In genomic region chr4:137706510-137706909, GRCm38 (mm10) we compare ENCODE assay signal across 8 mouse cellular contexts. TPM values are rescaled to one million over a fixed set of nuclear protein-coding genes. Genes with fewer than 3 reads are reported as not detected.
DNase-seq lines count a peak whose midpoint lies in the region; ATAC-seq and TF ChIP-seq lines count a peak whose summit lies in the region.

No protein-coding gene starts in this region.

- no peak overlapping the region for H3K4me3 ChIP-seq in heart, embryonic 14.5 days (ENCODE audit: control insufficient read depth in 1 of 2, insufficient read depth in 1 of 2, low read depth in 1 of 2, low read length in 2 of 2)
- H3K4me3 ChIP-seq in embryonic facial prominence, embryonic 13.5 days, result no peak overlapping the region
- no peak overlapping the region for H3K4me3 ChIP-seq in limb, embryonic 12.5 days (replicated peaks)
- no peak overlapping the region for H3K4me3 ChIP-seq in midbrain, embryonic 13.5 days (replicated peaks)
- no peak overlapping the region for H3K4me3 ChIP-seq in left cerebral cortex, adult 2 months

- H3K9me3 ChIP-seq in heart, embryonic 14.5 days (ENCODE audit: control insufficient read depth, low read length), result no peaks in the 10 kb centered on the region
- H3K9me3 ChIP-seq in embryonic facial prominence, embryonic 13.5 days, result no peaks in the 10 kb centered on the region
- no peaks in the 10 kb centered on the region for H3K9me3 ChIP-seq in limb, embryonic 12.5 days
- H3K9me3 ChIP-seq in midbrain, embryonic 13.5 days, result no peaks in the 10 kb centered on the region

- peak overlapping the region; percentile 88; the same call in 1 of the 2 replicates for H3K4me2 ChIP-seq in heart, embryonic 14.5 days (ENCODE audit: low read length)
- peak overlapping the region; percentile 92 for H3K4me2 ChIP-seq in embryonic facial prominence, embryonic 13.5 days
- H3K4me2 ChIP-seq in limb, embryonic 12.5 days, result peak overlapping the region; percentile 86; the same call in 1 of the 2 replicates
- peak overlapping the region; percentile 85 for H3K4me2 ChIP-seq in midbrain, embryonic 13.5 days (replicated peaks)

- peaks cover 5 to 9% of the 10 kb centered on the region in 2 experiments for H3K4me1 ChIP-seq in heart, embryonic 14.5 days (ENCODE audit: control insufficient read depth in 2 of 2, insufficient read depth in 2 of 2, low read length in 2 of 2)
- peaks cover 25% of the 10 kb centered on the region for H3K4me1 ChIP-seq in embryonic facial prominence, embryonic 13.5 days
- H3K4me1 ChIP-seq in limb, embryonic 12.5 days (replicated peaks), result peaks cover 20% of the 10 kb centered on the region
- H3K4me1 ChIP-seq in midbrain, embryonic 13.5 days (replicated peaks), result peaks cover 42% of the 10 kb centered on the region

- no peak for DNase-seq in heart, adult 8-10 months (ENCODE audit: low spot score)
- DNase-seq in right cerebral cortex, postnatal 4 days, result no peak
- DNase-seq in right cerebral cortex, postnatal 25 days, result no peak
- DNase-seq in left cerebral cortex, adult 2 months (ENCODE audit: extremely low spot score in 1 of 2, low spot score in 2 of 2), result no peak

- no peaks in the 10 kb centered on the region for H3K36me3 ChIP-seq in heart, embryonic 14.5 days (ENCODE audit: control insufficient read depth, insufficient read depth, low read length)
- H3K36me3 ChIP-seq in embryonic facial prominence, embryonic 13.5 days, result no peaks in the 10 kb centered on the region
- no peaks in the 10 kb centered on the region for H3K36me3 ChIP-seq in limb, embryonic 12.5 days
- H3K36me3 ChIP-seq in midbrain, embryonic 13.5 days, result no peaks in the 10 kb centered on the region

- intact Hi-C loops in left cerebral cortex, adult 2 months (cut with DNase I), result no loop called here

- WGBS in heart, embryonic 14.5 days, result 71% methylated on average over 7 of the region's 7 CpGs
- WGBS in embryonic facial prominence, embryonic 13.5 days, result 67% methylated on average over 7 of the region's 7 CpGs
- WGBS in limb, embryonic 12.5 days, result 76% methylated on average over 7 of the region's 7 CpGs
- WGBS in midbrain, embryonic 13.5 days, result 71% methylated on average over 7 of the region's 7 CpGs

- peak overlapping the region; percentile 67; the same call in 1 of the 2 replicates for H3K9ac ChIP-seq in heart, embryonic 14.5 days (ENCODE audit: low read length)
- H3K9ac ChIP-seq in embryonic facial prominence, embryonic 13.5 days, result no peak overlapping the region
- H3K9ac ChIP-seq in limb, embryonic 12.5 days (replicated peaks), result no peak overlapping the region; the same call in 1 of the 2 replicates
- 0 out of 2 replicates have a peak overlapping the region, but pooled peaks have one; percentile 82 for H3K9ac ChIP-seq in midbrain, embryonic 13.5 days (replicated peaks)

- TF ChIP-seq CTCF in left cerebral cortex, adult 2 months (IDR thresholded peaks at IDR 0.05), result no peak

- ATAC-seq in heart, embryonic 14.5 days (ENCODE audit: insufficient number of reproducible peaks, insufficient read depth, low FRiP score, low read depth), result no peak
- ATAC-seq in embryonic facial prominence, embryonic 13.5 days (ENCODE audit: insufficient number of reproducible peaks, insufficient read depth, low FRiP score, low TSS enrichment, low read depth), result no peak
- no peak for ATAC-seq in limb, embryonic 12.5 days (ENCODE audit: insufficient number of reproducible peaks, insufficient read depth, low FRiP score, low TSS enrichment, low read depth)
- ATAC-seq in midbrain, embryonic 13.5 days, result peak; percentile 24; the same call in 1 of the 2 replicates

- peaks cover 48% of the 10 kb centered on the region for H3K27me3 ChIP-seq in heart, embryonic 14.5 days (ENCODE audit: control insufficient read depth, insufficient read depth, low read length)
- no peaks in the 10 kb centered on the region; the same call in 1 of the 2 replicates for H3K27me3 ChIP-seq in embryonic facial prominence, embryonic 13.5 days
- peaks cover 24% of the 10 kb centered on the region; the same call in 1 of the 2 replicates for H3K27me3 ChIP-seq in limb, embryonic 12.5 days
- peaks cover 6% of the 10 kb centered on the region; the same call in 1 of the 2 replicates for H3K27me3 ChIP-seq in midbrain, embryonic 13.5 days

- no peak overlapping the region for H3K27ac ChIP-seq in heart, embryonic 14.5 days (replicated peaks in 1 of 2; ENCODE audit: control insufficient read depth in 1 of 2, insufficient read depth in 1 of 2, low read depth in 2 of 2, low read length in 2 of 2)
- H3K27ac ChIP-seq in embryonic facial prominence, embryonic 13.5 days, result no peak overlapping the region
- no peak overlapping the region for H3K27ac ChIP-seq in limb, embryonic 12.5 days
- peak overlapping the region; percentile 44 for H3K27ac ChIP-seq in midbrain, embryonic 13.5 days
- no peak overlapping the region for H3K27ac ChIP-seq in left cerebral cortex, adult 2 months

RNA-seq across cellular contexts. Expression of gene Rap1gap, which starts 42.0 kb away (rescaled TPM):
- 3.9 and 5.0 TPM in 2 replicates for polyA plus RNA-seq in heart, embryonic 14.5 days (2014; fragmentation: Nextera tagmentation; extraction: Ambion mirVana)
- total RNA-seq in heart, adult 8-10 months (2022), result 10 to 100 TPM; 12.1 to 16.5 (median 14.5) TPM
- polyA plus RNA-seq in embryonic facial prominence, embryonic 13.5 days (2015; fragmentation: Nextera tagmentation; extraction: Ambion mirVana), result 15.7 and 17.0 TPM in 2 replicates
- 5.9 and 8.4 TPM in 2 replicates for polyA plus RNA-seq in limb, embryonic 12.5 days (2016; fragmentation: Nextera tagmentation; extraction: Ambion mirVana)
- 28.5 and 30.4 TPM in 2 replicates for polyA plus RNA-seq in midbrain, embryonic 13.5 days (2015; fragmentation: Nextera tagmentation; extraction: Ambion mirVana)
- 100 to 1,000 TPM; 267 to 315 TPM for total RNA-seq in left cerebral cortex, adult 2 months (2021)

Comparison
In these comparisons a context has a peak if more than half of its experiments do, and no peak if none do; other contexts are left out.
1. H3K9ac ChIP-seq: peak in heart, embryonic 14.5 days (single experiment) and midbrain, embryonic 13.5 days (single experiment); none in embryonic facial prominence, embryonic 13.5 days (single experiment) and limb, embryonic 12.5 days (single experiment).
2. Peak in every context shown above with its lines, with median percentiles within 50 percentile points of each other: H3K4me2 ChIP-seq.